Mouse (Mus musculus) C2C12 (cell line): ENCODE data around the gene Msi2.

Experiments
- CEBPB ChIP-seq: IDR thresholded peaks from one replicate; pipeline ENCODE4 v1.6.1; 2011; ENCODE audit warnings: low read depth, mild to moderate bottlenecking, control low read depth, moderate library complexity
- CTCF ChIP-seq: IDR thresholded peaks from one replicate; pipeline ENCODE4 v1.5.1; 2011; ENCODE audit not compliant: control insufficient read depth, insufficient read depth, insufficient read length
- FOSL1 ChIP-seq: IDR thresholded peaks from one replicate; pipeline ENCODE4 v1.8.0; 2011; ENCODE audit warnings: mild to moderate bottlenecking, low read length; ENCODE audit not compliant: poor library complexity, insufficient read depth, severe bottlenecking
- MAX ChIP-seq: IDR thresholded peaks from one replicate; pipeline ENCODE4 v1.6.1; 2011; ENCODE audit warnings: mild to moderate bottlenecking, control low read depth
- MYOD1 ChIP-seq: IDR thresholded peaks from one replicate; pipeline ENCODE4 v1.6.1; 2011; ENCODE audit warnings: low read depth; ENCODE audit not compliant: control insufficient read depth, insufficient read length
- MYOG ChIP-seq: IDR thresholded peaks from one replicate; pipeline ENCODE4 v1.6.1; 2011; ENCODE audit not compliant: control insufficient read depth, insufficient read length; ENCODE audit errors: extremely low read depth
- USF1 ChIP-seq: IDR thresholded peaks from one replicate; pipeline ENCODE4 v1.6.1; 2011; ENCODE audit warnings: low read depth, mild to moderate bottlenecking, control low read depth, moderate library complexity

DNA sequence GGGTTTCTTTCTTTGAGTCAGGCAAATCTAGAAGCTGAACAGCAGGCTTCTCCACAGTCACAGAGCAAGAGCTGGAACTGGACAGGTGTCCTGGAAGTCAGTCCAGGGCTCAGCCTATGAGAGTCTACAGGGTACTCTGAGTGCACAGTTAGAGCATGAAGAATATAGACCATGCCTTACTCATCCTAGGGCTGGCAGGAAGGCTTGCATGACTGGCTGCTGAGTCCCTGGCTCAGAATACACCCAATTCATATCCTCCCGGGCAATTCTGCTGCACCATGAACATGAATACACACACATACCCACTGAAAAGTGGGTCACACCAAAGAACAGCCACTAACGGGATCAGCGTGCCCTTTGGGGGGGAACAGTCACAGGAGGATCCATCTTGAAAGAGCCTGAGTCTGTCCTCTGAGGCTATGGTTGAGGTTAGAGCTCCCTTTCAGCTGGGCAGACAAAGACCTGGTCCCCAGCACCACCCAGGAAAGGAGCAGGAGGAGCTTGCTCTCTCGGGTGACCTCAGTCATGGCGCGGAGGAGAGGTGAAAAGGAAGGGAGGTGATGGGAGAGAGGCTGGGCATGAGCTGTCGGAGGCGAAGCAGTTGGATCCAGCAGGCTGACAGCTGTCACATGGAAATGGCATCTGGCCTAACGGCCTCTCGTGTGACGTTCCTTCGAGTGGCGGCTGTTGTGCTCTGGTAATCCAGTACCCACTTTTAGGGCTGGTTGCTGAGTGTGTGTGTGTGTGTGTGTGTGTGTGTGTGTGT, 230.0 kb downstream of the Msi2 start:
- TF ChIP-seq CTCF (no peak), USF1 (no peak), MYOG (no peak), MAX (no peak), CEBPB (no peak), MYOD1 (no peak), FOSL1 (no peak)
